Mouse (Mus musculus) megakaryocyte, embryonic 14.5 days (primary cell): Measurements from ENCODE around the gene Lrrn4. TPM values are rescaled to one million over a fixed set of nuclear protein-coding genes. Genes with fewer than 3 reads are reported as not detected.

Experiments used
- H3K27me3 ChIP-seq: replicated peaks from 2 replicates; pipeline ENCODE3; 2012; ENCODE audit warnings: inconsistent platforms
- H3K36me3 ChIP-seq: replicated peaks from 2 replicates; pipeline ENCODE3; 2012; ENCODE audit warnings: low read length, inconsistent platforms, mixed read lengths
- H3K4me1 ChIP-seq: 2 replicates; pipeline ENCODE4 v1.6.1; 2012; ENCODE audit warnings: inconsistent platforms
- H3K4me3 ChIP-seq: replicated peaks from 2 replicates; pipeline ENCODE3; 2012; ENCODE audit warnings: moderate library complexity, mild to moderate bottlenecking, inconsistent platforms
- H3K9me3 ChIP-seq: 2 replicates; pipeline ENCODE4 v1.6.1; 2012; ENCODE audit warnings: inconsistent platforms
- FLI1 ChIP-seq: IDR thresholded peaks from 2 replicates; pipeline ENCODE4 v1.6.1; 2012; ENCODE audit warnings: low read length, inconsistent platforms, mixed read lengths
- GATA1 ChIP-seq: IDR thresholded peaks from 3 replicates; pipeline ENCODE4 v1.6.1; 2012; ENCODE audit warnings: mixed read lengths, low read length, inconsistent platforms, borderline replicate concordance
- polyA plus RNA-seq: library from polyadenylated mRNA; stranded (reverse); fragments of >175 nt; gene quantifications from 2 replicates; pipeline ENCODE4 v1.2.3, GENCODE M21; 2012; ENCODE audit warnings: low replicate concordance; ENCODE audit not compliant: insufficient read depth

Lrrn4 gene
- 0.07 TPM in 1 of 2 replicates, not detected in the other for polyA plus RNA-seq

DNA sequence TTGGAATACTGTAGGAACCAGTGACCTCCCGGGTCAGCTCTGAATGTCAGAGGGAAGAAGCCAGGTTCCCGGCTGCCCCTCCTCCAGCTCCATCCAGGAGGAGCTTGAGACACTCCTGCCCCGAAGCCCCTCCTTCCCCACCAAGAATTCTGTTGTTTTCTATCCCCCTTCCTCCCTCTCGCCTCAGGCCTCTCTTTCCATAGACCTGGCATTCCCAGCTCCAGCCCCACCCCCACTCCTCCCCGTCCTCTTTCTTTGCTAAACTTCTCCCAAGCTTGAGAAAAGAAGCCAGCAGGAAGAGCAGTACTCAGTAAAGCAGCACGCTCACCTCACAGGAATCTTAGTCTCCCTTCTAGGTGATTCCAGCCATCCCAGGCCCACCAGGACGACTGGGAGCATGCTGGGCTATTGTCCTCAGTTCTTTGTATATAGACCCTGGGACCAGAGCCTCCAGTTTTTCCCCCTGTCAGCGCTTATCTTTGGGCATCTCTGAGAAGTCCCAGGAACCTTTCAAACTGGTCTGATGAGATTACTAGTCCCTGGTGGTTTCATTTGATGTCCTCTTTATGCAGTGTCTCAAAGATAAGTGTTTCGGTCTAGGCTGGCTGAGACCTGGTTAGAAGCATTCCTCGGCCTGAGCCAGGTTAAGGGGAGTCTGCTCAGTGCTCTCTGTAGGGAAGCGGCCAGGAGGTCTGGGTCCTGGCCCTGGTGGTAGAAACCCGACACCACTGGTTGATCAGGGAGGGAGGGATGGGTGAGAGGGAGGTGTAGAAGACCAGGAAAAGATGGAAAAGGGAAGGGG, at the start of gene Lrrn4:
Gene Lrrn4, minus strand, starts transcription at position 48 of the 802 bp plus-strand sequence.
- no peaks in the 10 kb centered on the region for H3K9me3 ChIP-seq
- peak within 1 kb of the TSS; percentile 93 for H3K4me3 ChIP-seq
- peaks cover 79% of the 10 kb centered on the region for H3K27me3 ChIP-seq
- H3K36me3 ChIP-seq = no peaks in the 10 kb centered on the region
- TF ChIP-seq GATA1 = no peak
- no peak for TF ChIP-seq FLI1
- H3K4me1 ChIP-seq = peaks cover 32% of the 10 kb centered on the region

GRCm38 (mm10) chr2:132928999-132929398, 48.3 kb upstream of the Lrrn4 start:
- no peaks in the 10 kb centered on the region for H3K36me3 ChIP-seq
- no peak overlapping the region for H3K4me3 ChIP-seq
- no peaks in the 10 kb centered on the region for H3K4me1 ChIP-seq
- H3K9me3 ChIP-seq = peaks cover 4% of the 10 kb centered on the region; the same call in 1 of the 2 replicates
- TF ChIP-seq GATA1 = no peak
- TF ChIP-seq FLI1 = no peak
- no peaks in the 10 kb centered on the region for H3K27me3 ChIP-seq

GRCm38 (mm10) chr2:132927871-132928270, 47.2 kb upstream of the Lrrn4 start:
- no peaks in the 10 kb centered on the region for H3K4me1 ChIP-seq
- no peaks in the 10 kb centered on the region for H3K36me3 ChIP-seq
- H3K9me3 ChIP-seq = peaks cover 4% of the 10 kb centered on the region; the same call in 1 of the 2 replicates
- TF ChIP-seq GATA1 (no peak), FLI1 (no peak)
- H3K27me3 ChIP-seq = no peaks in the 10 kb centered on the region
- H3K4me3 ChIP-seq = no peak overlapping the region

GRCm38 (mm10) chr2:132927298-132927697, 46.6 kb upstream of the Lrrn4 start:
- H3K4me1 ChIP-seq = no peaks in the 10 kb centered on the region
- no peaks in the 10 kb centered on the region for H3K27me3 ChIP-seq
- peaks cover 4% of the 10 kb centered on the region; the same call in 1 of the 2 replicates for H3K9me3 ChIP-seq
- TF ChIP-seq FLI1 (no peak), GATA1 (no peak)
- H3K4me3 ChIP-seq = no peak overlapping the region
- H3K36me3 ChIP-seq = no peaks in the 10 kb centered on the region

GRCm38 (mm10) chr2:132923290-132924085, 42.8 kb upstream of the Lrrn4 start:
- Histone ChIP-seq H3K4me3 (no peak overlapping the region), H3K9me3 (no peaks in the 10 kb centered on the region), H3K4me1 (no peaks in the 10 kb centered on the region), H3K27me3 (no peaks in the 10 kb centered on the region), H3K36me3 (no peaks in the 10 kb centered on the region)
- TF ChIP-seq GATA1 (no peak), FLI1 (no peak)

DNA sequence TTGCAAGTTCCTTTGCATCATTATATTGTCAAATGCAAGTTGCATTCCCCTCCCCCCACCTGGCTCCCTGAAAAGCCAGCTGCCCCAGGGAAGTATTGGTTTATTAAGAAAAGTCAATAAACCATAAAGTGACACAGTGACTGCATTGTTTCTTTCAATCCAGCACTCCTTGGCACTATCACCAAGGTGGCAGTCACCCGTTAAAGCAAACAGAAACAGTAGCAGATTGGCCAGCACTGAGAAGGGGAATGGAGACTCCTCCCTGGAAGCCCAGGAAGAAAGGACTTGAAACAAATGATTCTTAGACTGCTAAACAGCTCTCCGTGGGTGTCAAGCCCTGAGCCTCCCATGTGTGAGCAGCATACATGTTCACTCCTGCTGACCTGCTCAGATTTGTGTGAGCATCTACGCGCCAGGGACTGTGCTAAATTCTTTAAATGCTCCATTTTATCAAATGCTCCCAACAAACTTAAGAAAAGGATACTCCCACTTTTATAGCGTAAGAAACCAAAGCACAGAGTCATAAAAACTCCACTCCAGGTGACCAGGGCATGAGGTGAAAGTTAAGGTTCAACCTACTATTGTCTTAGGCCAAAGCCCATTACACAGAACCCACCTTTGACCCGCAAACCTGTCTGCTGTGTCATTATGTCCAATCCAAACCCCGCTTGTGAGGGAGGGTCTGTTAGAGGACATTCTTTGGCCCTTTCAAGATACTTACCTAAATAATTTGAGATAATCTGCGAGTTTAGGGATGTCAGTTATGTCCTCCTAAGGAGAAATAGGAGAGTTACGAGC, 41.6 kb upstream of the Lrrn4 start:
- Histone ChIP-seq H3K4me1 (no peaks in the 10 kb centered on the region), H3K36me3 (no peaks in the 10 kb centered on the region), H3K4me3 (no peak overlapping the region), H3K27me3 (no peaks in the 10 kb centered on the region), H3K9me3 (no peaks in the 10 kb centered on the region)
- TF ChIP-seq FLI1 (no peak), GATA1 (no peak)

GRCm38 (mm10) chr2:132914785-132915184, 34.1 kb upstream of the Lrrn4 start:
- Histone ChIP-seq H3K4me3 (no peak overlapping the region), H3K4me1 (no peaks in the 10 kb centered on the region), H3K36me3 (no peaks in the 10 kb centered on the region), H3K9me3 (no peaks in the 10 kb centered on the region), H3K27me3 (peaks cover 3% of the 10 kb centered on the region)
- no peak for TF ChIP-seq GATA1
- TF ChIP-seq FLI1 = no peak

DNA sequence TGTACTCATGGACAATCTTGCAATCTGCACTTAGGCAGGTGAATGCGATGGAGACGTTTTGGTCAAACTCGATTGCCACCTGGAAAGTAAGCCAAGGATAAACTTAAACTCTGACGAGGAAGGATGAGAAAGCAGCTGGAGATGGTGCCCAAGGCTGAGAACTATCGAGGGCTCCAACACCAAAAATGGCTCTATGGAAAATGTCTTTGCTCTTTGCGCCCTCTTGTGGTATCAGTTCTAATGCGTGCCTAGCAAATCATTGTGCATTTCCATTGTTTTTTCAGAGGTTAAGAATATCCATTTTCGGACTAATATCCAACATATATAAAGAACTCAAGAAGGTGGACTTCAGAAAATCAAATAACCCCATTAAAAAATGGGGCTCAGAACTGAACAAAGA, 26.1 kb upstream of the Lrrn4 start:
- TF ChIP-seq GATA1 (no peak), FLI1 (no peak)
- H3K4me1 ChIP-seq = peaks cover 11% of the 10 kb centered on the region
- H3K4me3 ChIP-seq = peak overlapping the region; percentile 70
- peaks cover 19% of the 10 kb centered on the region for H3K27me3 ChIP-seq
- no peaks in the 10 kb centered on the region for H3K36me3 ChIP-seq
- H3K9me3 ChIP-seq = no peaks in the 10 kb centered on the region

GRCm38 (mm10) chr2:132904961-132905360, 24.3 kb upstream of the Lrrn4 start:
- H3K4me3 ChIP-seq = no peak overlapping the region
- TF ChIP-seq FLI1 = no peak
- TF ChIP-seq GATA1 = no peak
- no peaks in the 10 kb centered on the region for H3K36me3 ChIP-seq
- H3K4me1 ChIP-seq = peaks cover 11% of the 10 kb centered on the region
- no peaks in the 10 kb centered on the region for H3K9me3 ChIP-seq
- peaks cover 28% of the 10 kb centered on the region for H3K27me3 ChIP-seq
